Mouse (Mus musculus) lung, embryonic 15.5 days (tissue): ENCODE results near the gene Them7. TPM values are rescaled to one million over a fixed set of nuclear protein-coding genes. Genes with fewer than 3 reads are reported as not detected.

Experiments
- ATAC-seq: fragments of 200-750 bp; cut with Nextera tagmentation; 2 replicates; pipeline ENCODE4 v1.8.0; 2017; ENCODE audit warnings: moderate number of reproducible peaks, borderline replicate concordance; ENCODE audit not compliant: low FRiP score, low TSS enrichment; ENCODE audit errors: extremely low read depth
- H3K27ac ChIP-seq: fragments of 300-500 bp; sonication (generic); 2 replicates; pipeline ENCODE4 v1.5.1; 2015; ENCODE audit warnings: moderate library complexity, mild to moderate bottlenecking, inconsistent platforms
- H3K27me3 ChIP-seq: fragments of 300-500 bp; sonication (generic); 2 replicates; pipeline ENCODE4 v1.6.1; 2015; ENCODE audit warnings: inconsistent platforms
- H3K36me3 ChIP-seq: fragments of 300-500 bp; sonication (generic); 2 replicates; pipeline ENCODE4 v1.6.1; 2015; ENCODE audit warnings: inconsistent platforms
- H3K4me1 ChIP-seq: fragments of 300-500 bp; sonication (generic); 2 replicates; pipeline ENCODE4 v1.6.1; 2015; ENCODE audit warnings: inconsistent platforms
- H3K4me2 ChIP-seq: fragments of 300-500 bp; sonication (generic); 2 replicates; pipeline ENCODE4 v1.6.1; 2015; ENCODE audit warnings: inconsistent platforms, mild to moderate bottlenecking, moderate library complexity
- H3K4me3 ChIP-seq: fragments of 300-500 bp; sonication (generic); 2 replicates; pipeline ENCODE4 v1.5.1; 2015; ENCODE audit warnings: mild to moderate bottlenecking, inconsistent platforms
- H3K9ac ChIP-seq: fragments of 300-500 bp; sonication (generic); 2 replicates; pipeline ENCODE4 v1.6.1; 2015; ENCODE audit warnings: inconsistent platforms
- H3K9me3 ChIP-seq: fragments of 300-500 bp; sonication (generic); 2 replicates; pipeline ENCODE4 v1.6.1; 2016; ENCODE audit warnings: inconsistent platforms
- WGBS: fragments of 180-500 bp; shearing (Covaris S2); methylation state at CpG from one replicate; pipeline ENCODE4 v1.1.7; 2015; 5-methylcytosine and 5-hydroxymethylcytosine counted together
- polyA plus RNA-seq: library from polyadenylated mRNA; unstranded; fragments of >200 nt; fragmentation: Nextera tagmentation; extraction: Ambion mirVana; gene quantifications from 2 replicates; pipeline ENCODE4 v1.2.1, GENCODE M21; 2015

Gene Them7
- polyA plus RNA-seq, 1 experiment from 2014 or later: 0.40 TPM

DNA sequence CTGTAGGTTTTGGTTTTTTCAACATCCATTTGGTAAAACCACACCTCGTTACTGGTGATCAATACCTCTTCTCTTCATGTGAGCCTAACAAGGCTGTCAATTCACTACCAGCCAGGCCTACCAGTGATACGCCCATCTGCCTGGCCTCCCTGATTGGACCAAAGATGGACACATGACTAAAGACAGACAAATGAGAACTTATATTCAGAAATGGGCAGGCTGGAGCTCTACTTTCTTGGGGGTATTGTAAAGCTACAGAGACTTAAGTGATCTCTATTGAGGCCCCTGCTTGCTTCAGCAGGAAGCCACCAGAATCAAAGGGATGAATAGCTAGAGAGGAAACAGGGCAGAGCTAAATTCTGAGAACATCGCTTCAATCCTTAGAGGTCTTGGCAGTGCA lies 133.9 kb downstream of the Them7 start:
- Histone ChIP-seq H3K9ac (no peak overlapping the region), H3K27ac (no peak overlapping the region), H3K9me3 (no peaks in the 10 kb centered on the region), H3K4me2 (no peak overlapping the region), H3K4me1 (no peaks in the 10 kb centered on the region), H3K4me3 (no peak overlapping the region), H3K36me3 (no peaks in the 10 kb centered on the region), H3K27me3 (no peaks in the 10 kb centered on the region)
- no peak for ATAC-seq
- WGBS: 88% methylated on average over 3 of the region's 3 CpGs

DNA sequence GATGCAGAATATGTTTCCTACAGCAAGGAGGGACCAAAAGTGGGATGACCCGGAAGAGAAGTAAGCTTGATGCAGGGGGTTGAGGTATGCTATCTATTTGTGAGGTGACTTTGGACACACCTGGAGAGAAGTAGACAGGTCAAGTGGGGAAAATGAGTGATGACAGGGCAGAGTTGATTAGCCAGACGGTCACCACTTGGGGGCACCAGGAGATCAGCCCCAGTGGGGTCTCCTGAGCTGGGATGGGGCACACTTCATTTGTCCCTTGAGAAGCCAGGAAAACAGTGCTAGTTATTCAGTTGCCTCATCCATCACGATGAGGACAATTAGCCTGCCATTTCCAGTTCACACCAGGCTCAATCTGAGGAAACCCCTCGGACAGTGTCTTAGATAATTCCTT lies 143.5 kb downstream of the Them7 start:
- no peak overlapping the region for H3K4me2 ChIP-seq
- H3K9me3 ChIP-seq: no peaks in the 10 kb centered on the region
- 37% methylated on average over 4 of the region's 4 CpGs for WGBS
- no peak for ATAC-seq
- no peaks in the 10 kb centered on the region for H3K4me1 ChIP-seq
- no peaks in the 10 kb centered on the region for H3K36me3 ChIP-seq
- H3K4me3 ChIP-seq: no peak overlapping the region
- H3K9ac ChIP-seq: no peak overlapping the region
- H3K27ac ChIP-seq: no peak overlapping the region
- H3K27me3 ChIP-seq: peaks cover 27% of the 10 kb centered on the region

DNA sequence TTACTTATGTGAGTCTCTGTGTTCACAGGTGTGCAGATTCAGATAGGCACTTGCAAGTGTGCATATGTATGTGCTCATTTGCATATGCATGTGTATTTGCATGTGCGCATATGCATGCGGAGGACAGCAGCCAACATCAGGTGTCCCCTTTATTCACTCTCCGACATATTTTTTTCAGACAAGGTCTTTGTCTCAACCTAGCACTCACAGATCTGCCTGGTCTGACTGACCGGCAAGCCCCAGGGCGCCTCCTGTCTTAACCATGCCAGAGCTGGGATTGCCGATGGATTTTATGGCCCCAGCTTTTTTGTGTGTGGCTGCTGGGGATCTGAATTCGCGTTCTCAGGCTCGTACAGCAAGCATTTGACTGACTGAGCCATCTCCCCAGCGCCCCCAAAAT lies 146.1 kb downstream of the Them7 start:
- no peak overlapping the region for H3K9ac ChIP-seq
- no peaks in the 10 kb centered on the region for H3K9me3 ChIP-seq
- no peak for ATAC-seq
- H3K4me3 ChIP-seq: no peak overlapping the region
- no peaks in the 10 kb centered on the region for H3K36me3 ChIP-seq
- 18% methylated on average over 10 of the region's 10 CpGs for WGBS
- no peak overlapping the region for H3K27ac ChIP-seq
- no peaks in the 10 kb centered on the region for H3K4me1 ChIP-seq
- peaks cover 27% of the 10 kb centered on the region for H3K27me3 ChIP-seq
- H3K4me2 ChIP-seq: no peak overlapping the region

DNA sequence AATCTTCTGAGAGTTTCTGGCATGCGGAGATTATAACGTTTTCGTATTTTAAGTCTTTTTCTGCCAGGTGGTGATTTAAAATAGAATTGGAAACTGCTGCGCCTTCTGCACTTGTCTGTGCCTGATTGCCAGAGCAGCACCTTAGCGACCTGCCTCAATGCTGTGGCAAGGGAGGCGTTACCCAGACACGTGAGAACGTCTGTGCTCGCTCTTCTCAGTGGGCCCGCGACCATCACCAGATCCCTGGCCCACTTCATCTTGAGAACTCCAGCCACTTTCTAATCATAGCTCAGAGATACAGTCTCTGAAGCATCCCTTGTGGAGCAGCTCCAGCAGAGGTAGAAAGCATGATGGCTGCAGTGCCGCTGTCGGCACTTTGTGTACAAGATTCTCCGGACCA lies 146.6 kb downstream of the Them7 start:
- no peaks in the 10 kb centered on the region for H3K36me3 ChIP-seq
- no peak overlapping the region for H3K9ac ChIP-seq
- H3K9me3 ChIP-seq: no peaks in the 10 kb centered on the region
- H3K4me1 ChIP-seq: no peaks in the 10 kb centered on the region
- WGBS: 31% methylated on average over 14 of the region's 14 CpGs
- no peak overlapping the region for H3K27ac ChIP-seq
- peaks cover 27% of the 10 kb centered on the region for H3K27me3 ChIP-seq
- no peak overlapping the region for H3K4me2 ChIP-seq
- no peak for ATAC-seq
- H3K4me3 ChIP-seq: no peak overlapping the region

DNA sequence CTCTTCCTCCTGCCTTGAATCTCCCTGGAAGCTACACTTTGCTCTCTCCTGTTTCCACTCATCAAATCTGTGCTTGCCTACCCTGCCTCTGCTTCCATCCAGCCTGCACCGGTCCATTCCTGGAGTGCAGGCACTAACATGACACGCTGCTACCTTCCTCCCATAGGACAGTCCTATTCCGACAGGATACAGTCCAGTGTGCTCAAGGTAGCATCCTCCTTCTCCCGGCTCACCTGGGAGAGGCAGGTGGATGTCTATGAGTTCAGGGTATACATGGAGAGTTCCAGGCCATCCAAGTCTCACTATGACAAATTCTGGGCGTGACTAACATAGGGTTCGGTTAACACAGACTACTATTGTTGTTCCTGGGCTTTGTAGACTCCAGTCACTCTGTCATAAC lies 148.0 kb downstream of the Them7 start:
- Histone ChIP-seq H3K4me2 (no peak overlapping the region), H3K4me3 (no peak overlapping the region), H3K9ac (no peak overlapping the region), H3K9me3 (no peaks in the 10 kb centered on the region), H3K36me3 (no peaks in the 10 kb centered on the region), H3K27ac (no peak overlapping the region), H3K27me3 (peaks cover 27% of the 10 kb centered on the region), H3K4me1 (no peaks in the 10 kb centered on the region)
- no peak for ATAC-seq
- 92% methylated on average over 6 of the region's 6 CpGs for WGBS

- WGBS: 79% methylated on average over 5 of the region's 5 CpGs
- ATAC-seq: no peak
- no peak overlapping the region for H3K4me3 ChIP-seq
Measured at GRCm38 (mm10) chr2:105372727-105373126, 148.6 kb downstream of the Them7 start.

GRCm38 (mm10) chr2:105373658-105374057 lies 149.5 kb downstream of the Them7 start:
- Histone ChIP-seq H3K9me3 (no peaks in the 10 kb centered on the region), H3K27ac (no peak overlapping the region), H3K27me3 (peaks cover 24% of the 10 kb centered on the region), H3K4me2 (no peak overlapping the region), H3K9ac (no peak overlapping the region), H3K4me1 (no peaks in the 10 kb centered on the region), H3K36me3 (no peaks in the 10 kb centered on the region), H3K4me3 (no peak overlapping the region)
- WGBS: 79% methylated on average over 11 of the region's 11 CpGs
- ATAC-seq: no peak

More at GRCm38 (mm10) chr2:105372727-105373126, 148.6 kb downstream of the Them7 start:
- Histone ChIP-seq H3K9me3 (no peaks in the 10 kb centered on the region), H3K4me1 (no peaks in the 10 kb centered on the region), H3K4me2 (no peak overlapping the region), H3K9ac (no peak overlapping the region), H3K27ac (no peak overlapping the region), H3K27me3 (peaks cover 27% of the 10 kb centered on the region), H3K36me3 (no peaks in the 10 kb centered on the region)

GRCm38 (mm10) chr2:105375261-105375660 lies 151.1 kb downstream of the Them7 start:
- H3K27ac ChIP-seq: no peak overlapping the region
- H3K4me1 ChIP-seq: no peaks in the 10 kb centered on the region
- no peaks in the 10 kb centered on the region for H3K36me3 ChIP-seq
- H3K27me3 ChIP-seq: peaks cover 18% of the 10 kb centered on the region
- H3K9ac ChIP-seq: no peak overlapping the region
- 83% methylated on average over 7 of the region's 7 CpGs for WGBS
- H3K4me3 ChIP-seq: no peak overlapping the region
- no peaks in the 10 kb centered on the region for H3K9me3 ChIP-seq
- H3K4me2 ChIP-seq: no peak overlapping the region
- ATAC-seq: no peak

DNA sequence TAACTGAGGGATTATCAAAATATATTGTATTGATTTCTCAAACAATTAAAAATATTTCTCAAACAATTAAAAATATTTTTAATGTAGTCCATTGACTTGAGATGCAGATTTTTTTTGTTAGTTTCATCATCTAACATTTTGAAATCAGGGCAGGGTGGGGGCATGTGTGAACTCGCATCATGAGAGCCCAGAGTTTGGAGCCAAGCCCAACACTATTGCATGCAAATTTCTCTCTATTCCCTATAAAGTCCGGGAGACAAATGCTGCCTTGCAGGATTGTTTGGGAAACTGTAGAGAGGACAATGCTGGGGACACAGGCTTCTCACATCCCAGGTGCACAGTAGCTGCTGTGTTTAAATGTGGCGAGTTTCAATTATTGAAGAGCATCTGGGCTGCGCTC lies 151.6 kb downstream of the Them7 start:
- Histone ChIP-seq H3K9me3 (no peaks in the 10 kb centered on the region), H3K27ac (no peak overlapping the region), H3K4me3 (no peak overlapping the region), H3K9ac (no peak overlapping the region), H3K4me1 (no peaks in the 10 kb centered on the region), H3K36me3 (no peaks in the 10 kb centered on the region), H3K27me3 (peaks cover 14% of the 10 kb centered on the region; the same call in 1 of the 2 replicates), H3K4me2 (no peak overlapping the region)
- ATAC-seq: no peak
- WGBS: 75% methylated on average over 4 of the region's 4 CpGs

DNA sequence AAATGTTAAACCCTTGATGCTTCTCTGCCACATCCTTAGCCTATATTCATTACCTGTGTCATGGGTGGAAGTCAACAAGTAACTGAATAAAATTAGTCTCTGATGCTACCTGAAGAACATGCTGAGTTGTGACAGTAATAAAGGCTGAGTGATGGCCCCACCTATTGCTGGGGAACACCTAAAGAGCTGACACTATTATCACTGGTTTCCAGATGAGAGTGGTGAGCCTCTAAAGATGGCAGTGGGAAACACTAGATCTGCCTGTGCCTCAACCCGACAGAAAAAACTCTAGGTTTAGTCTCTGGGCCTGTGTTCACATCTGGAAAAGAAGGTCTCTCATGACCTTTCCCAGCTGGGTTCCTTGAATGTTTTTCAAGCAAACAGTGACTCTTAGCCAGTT lies 155.6 kb downstream of the Them7 start:
- Histone ChIP-seq H3K36me3 (no peaks in the 10 kb centered on the region), H3K9me3 (no peaks in the 10 kb centered on the region), H3K27ac (no peak overlapping the region), H3K4me1 (no peaks in the 10 kb centered on the region), H3K4me3 (no peak overlapping the region), H3K9ac (no peak overlapping the region), H3K4me2 (no peak overlapping the region), H3K27me3 (no peaks in the 10 kb centered on the region)
- ATAC-seq: no peak
- whole genome bisulfite sequencing: 71% methylated on average over 1 of the region's 1 CpGs

DNA sequence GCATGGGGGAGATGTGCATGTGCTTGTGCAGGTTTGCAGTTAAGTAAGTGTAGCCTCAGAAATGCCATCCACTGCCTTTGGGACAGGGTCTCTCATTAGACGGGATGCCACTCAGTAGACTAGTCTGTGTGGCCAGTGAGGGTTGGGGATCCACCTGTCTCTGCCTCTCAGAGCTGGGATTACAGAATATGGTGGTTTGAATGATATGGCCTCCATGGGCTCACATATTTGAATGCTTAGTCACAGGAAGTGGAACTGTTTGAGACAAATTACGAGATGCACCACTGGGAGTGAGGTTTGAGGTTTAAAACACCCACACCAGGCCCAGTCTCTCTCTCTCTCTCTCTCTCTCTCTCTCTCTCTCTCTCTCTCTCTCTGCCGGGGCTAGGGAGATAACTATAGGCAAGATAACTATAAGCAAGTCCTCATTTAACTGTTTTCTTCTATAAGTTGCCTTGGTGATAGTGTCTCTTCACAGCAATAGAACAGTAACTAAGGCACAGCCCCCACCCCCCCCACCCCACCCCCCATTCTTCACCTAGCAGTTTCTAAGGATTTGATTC lies 156.7 kb downstream of the Them7 start:
- Histone ChIP-seq H3K27ac (no peak overlapping the region), H3K4me3 (no peak overlapping the region), H3K9ac (no peak overlapping the region), H3K4me1 (no peaks in the 10 kb centered on the region), H3K4me2 (no peak overlapping the region), H3K9me3 (no peaks in the 10 kb centered on the region), H3K27me3 (no peaks in the 10 kb centered on the region), H3K36me3 (0 out of 2 replicates have a peak, but pooled peaks cover 1% of the 10 kb centered on the region)
- WGBS: 68% methylated on average over 3 of the region's 3 CpGs
- ATAC-seq: no peak

DNA sequence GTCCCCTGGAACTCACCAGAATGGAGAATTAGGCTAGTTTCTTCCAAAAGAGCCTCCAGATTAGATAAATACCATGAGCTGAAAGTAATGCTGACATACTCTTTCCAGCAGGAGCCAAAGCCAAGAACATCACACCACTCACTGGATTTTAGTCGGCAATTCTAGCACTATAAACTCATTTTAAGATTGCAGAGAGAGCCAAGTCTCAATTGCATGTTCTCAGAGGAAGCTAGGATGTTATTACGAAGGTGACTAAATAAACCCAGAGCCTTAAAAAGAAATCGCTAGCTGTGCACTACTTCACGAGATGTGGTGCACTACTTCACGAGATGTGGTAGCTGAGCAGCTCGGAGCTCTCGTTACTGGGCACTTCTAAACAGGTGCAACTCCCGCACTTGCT lies 158.9 kb downstream of the Them7 start:
- no peak overlapping the region for H3K4me2 ChIP-seq
- no peak overlapping the region for H3K9ac ChIP-seq
- H3K27me3 ChIP-seq: no peaks in the 10 kb centered on the region
- no peaks in the 10 kb centered on the region for H3K9me3 ChIP-seq
- H3K4me1 ChIP-seq: no peaks in the 10 kb centered on the region
- no peak overlapping the region for H3K4me3 ChIP-seq
- H3K36me3 ChIP-seq: peaks cover 16% of the 10 kb centered on the region; the same call in 1 of the 2 replicates
- 80% methylated on average over 8 of the region's 8 CpGs for WGBS
- ATAC-seq: no peak
- no peak overlapping the region for H3K27ac ChIP-seq

GRCm38 (mm10) chr2:105384998-105385397 lies 160.9 kb downstream of the Them7 start:
- no peak for ATAC-seq
- peaks cover 31% of the 10 kb centered on the region; the same call in 1 of the 2 replicates for H3K36me3 ChIP-seq
- 76% methylated on average over 3 of the region's 3 CpGs for WGBS

More at GRCm38 (mm10) chr2:105384998-105385397, 160.9 kb downstream of the Them7 start:
- Histone ChIP-seq H3K4me3 (no peak overlapping the region), H3K9ac (no peak overlapping the region), H3K4me2 (no peak overlapping the region), H3K27ac (no peak overlapping the region), H3K27me3 (no peaks in the 10 kb centered on the region), H3K4me1 (no peaks in the 10 kb centered on the region), H3K9me3 (no peaks in the 10 kb centered on the region)
